Mouse (Mus musculus) kidney, postnatal 36 days (tissue): Measurements from ENCODE around the gene Nmnat3.

Experiments used
- DNase-seq, 2 experiments: peaks; one replicate each; pipeline ENCODE4 v3.0.0; 2021 to 2022; ENCODE audit warnings: mixed read lengths in 2 of 2

Gene Nmnat3

GRCm38 (mm10) chr9:98423691-98424090, 136.5 kb downstream of the Nmnat3 start:
- no peak for DNase-seq

DNA sequence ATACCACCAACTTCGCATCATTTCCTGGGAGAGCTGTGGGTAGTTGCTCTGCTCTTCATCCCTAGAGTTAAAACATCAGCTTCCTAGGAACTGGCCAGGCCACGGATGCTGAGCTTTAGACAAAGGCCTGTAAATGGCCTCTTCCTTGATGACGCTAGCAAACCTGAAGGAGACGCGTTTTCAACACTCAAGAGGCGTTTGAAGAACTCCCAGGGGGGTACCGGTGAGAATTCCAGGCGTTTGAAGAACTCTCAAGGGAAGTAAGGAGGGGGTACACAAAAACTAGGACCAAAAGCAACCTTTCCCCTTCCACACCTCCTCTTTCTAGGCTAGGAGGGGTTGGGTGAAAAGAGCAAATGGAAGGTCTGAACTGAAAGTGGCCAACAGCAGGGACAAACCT, 137.1 kb downstream of the Nmnat3 start:
- peak in 1 of 2 experiments; percentile 14 for DNase-seq

GRCm38 (mm10) chr9:98424725-98425210, 137.5 kb downstream of the Nmnat3 start:
- peak; percentile 56 to 73 for DNase-seq

GRCm38 (mm10) chr9:98425351-98425880, 138.2 kb downstream of the Nmnat3 start:
- DNase-seq: no peak

DNA sequence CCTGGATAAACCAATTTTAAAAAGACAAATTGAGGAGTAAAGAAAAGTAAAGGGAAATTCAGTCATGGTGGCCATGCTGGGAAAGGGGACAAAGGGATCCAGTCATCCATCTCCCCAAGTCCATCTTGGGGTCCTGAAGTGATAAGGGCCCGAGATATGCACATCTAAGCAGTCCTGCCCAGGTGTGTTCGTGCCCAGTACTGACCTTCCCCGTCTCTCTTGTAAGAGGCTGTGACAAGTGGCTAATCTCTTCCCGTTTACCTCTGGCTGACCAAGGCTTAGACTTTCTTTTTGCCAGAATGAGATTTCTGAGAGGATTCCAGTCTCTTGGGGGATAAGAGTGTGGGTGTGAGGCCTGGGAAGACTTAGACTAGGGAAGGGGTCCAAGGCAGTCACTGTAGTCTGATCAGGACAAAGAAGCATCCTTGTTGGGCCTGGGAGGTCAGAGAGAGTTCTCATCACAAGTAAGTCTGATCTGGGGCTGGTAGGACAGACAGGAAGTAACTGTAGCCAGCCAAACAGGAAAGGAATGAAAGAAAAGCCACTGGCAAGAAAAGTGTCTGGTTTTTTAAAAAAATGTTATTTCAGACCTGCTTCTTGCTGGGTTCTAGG, 140.8 kb downstream of the Nmnat3 start:
- DNase-seq: no peak

DNA sequence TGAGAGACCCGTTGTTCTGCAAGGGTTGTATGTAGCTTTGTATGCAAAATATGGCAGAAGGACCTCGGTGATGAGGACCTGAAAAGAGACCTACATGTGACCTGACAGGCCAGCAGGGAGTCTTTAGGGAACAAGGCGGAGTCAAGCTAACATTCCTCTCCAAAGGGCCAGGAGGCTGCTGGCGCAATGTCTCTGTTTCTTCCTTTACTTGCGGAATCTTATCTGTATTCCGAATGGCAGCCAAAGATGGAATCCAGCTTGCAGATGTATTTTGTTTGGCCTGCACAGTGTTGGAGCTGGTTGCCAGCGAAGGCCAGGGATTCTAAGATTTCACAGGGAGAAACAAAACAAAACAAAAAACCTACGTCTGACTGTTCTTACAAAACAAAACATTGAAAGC, 141.5 kb downstream of the Nmnat3 start:
- peak; percentile 42 to 48 for DNase-seq

DNA sequence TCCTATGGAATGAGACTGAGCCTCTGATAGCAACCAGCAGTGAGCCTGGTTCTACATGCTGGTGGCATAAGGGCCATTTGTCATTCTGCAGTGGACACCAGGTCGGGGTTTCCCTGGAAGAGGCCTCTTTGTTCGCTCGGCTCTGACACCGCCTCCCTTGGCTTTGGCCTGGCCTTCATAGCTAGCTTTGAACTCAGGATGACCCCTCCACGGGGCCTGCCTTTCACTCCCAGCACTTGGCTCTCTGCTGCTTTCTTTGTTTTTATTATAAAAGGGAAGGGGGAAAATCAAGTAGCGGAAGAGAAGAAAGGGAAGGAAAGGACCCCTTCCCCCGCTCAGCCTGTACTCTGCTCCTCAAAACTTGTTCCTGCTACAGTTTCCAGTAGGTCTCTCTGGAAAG, 142.6 kb downstream of the Nmnat3 start:
- DNase-seq: peak; percentile 44 to 55

DNA sequence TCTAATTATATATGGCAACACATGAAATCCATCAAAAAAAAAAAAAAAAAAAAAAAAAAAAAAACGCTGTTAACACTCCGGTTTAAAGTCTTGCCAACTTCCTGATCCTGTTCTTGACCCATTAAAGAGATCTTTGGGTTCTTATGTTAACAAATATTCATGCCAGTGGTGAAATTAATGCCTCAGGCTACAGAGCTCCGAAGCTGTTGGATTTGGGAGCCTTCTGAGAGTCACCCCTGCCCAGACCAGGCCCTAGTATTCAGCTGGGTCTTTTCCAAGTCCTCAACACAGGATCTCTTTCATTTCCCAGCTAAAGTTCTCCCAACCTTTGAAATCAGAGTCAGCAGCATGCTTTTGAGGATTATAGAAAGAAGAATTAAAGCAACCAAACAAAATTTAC, 143.3 kb downstream of the Nmnat3 start:
- no peak for DNase-seq

DNA sequence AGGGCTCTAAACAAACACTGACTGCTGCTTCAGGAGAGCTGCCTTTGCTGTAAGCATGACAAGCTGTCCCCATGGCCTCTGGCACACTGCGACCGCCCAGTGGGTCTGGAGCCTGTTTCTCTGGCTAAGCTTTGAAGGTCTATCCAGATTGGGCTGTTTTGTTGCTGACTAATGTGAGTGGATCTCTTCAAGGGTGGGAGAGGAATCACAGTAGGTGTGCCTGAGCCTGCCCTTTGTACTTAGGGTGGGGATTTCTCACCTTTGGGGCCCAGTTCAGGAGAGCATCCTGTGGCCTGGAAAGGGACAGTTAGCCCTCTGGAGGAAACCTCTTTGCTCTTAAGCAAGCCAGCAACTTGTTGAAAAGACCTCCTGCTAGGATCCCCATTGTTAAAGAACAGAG, 145.8 kb downstream of the Nmnat3 start:
- DNase-seq: peak in 1 of 2 experiments; percentile 25

GRCm38 (mm10) chr9:98433956-98434588, 146.8 kb downstream of the Nmnat3 start:
- DNase-seq: no peak

DNA sequence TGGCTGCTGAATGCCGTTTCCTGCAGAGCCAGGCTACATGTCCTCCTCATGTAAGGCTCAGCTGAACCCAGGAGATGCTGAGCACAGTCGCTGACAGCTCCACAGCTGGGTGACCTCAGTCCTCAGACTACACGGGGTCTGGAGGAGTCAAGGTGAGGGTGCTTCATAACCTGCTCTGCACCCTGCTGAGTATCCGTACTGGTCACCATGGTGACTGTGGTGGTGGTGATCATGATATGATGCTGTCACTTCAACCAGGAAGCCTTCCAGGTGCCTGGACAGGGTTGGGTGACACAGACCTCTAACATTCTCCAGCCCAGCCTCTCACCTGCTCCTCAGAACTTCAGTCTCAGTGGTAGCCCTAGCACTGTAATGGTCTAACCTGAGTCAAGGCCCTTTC, 150.6 kb downstream of the Nmnat3 start:
- DNase-seq: no peak

DNA sequence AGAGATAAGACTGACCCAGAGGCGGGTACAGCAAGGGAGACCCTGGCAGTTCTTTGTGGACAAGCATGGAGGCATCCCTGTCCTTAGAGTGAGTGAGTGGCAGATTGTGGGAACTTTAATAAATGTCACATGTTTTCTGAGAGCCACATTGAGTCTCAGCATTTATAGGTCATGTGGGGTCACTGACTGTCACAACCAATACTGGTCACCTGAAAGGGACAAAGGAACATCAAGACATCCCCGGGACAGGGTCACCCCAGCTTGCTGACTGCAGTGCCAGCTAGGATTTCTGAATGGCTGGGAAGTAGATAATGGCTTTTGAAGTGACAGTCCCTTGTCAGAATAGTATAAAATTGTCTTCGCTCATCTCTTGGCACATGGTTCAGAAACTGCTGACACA, 151.9 kb downstream of the Nmnat3 start:
- no peak for DNase-seq

GRCm38 (mm10) chr9:98442638-98443037, 155.4 kb downstream of the Nmnat3 start:
- DNase-seq: peak; percentile 38 to 73

DNA sequence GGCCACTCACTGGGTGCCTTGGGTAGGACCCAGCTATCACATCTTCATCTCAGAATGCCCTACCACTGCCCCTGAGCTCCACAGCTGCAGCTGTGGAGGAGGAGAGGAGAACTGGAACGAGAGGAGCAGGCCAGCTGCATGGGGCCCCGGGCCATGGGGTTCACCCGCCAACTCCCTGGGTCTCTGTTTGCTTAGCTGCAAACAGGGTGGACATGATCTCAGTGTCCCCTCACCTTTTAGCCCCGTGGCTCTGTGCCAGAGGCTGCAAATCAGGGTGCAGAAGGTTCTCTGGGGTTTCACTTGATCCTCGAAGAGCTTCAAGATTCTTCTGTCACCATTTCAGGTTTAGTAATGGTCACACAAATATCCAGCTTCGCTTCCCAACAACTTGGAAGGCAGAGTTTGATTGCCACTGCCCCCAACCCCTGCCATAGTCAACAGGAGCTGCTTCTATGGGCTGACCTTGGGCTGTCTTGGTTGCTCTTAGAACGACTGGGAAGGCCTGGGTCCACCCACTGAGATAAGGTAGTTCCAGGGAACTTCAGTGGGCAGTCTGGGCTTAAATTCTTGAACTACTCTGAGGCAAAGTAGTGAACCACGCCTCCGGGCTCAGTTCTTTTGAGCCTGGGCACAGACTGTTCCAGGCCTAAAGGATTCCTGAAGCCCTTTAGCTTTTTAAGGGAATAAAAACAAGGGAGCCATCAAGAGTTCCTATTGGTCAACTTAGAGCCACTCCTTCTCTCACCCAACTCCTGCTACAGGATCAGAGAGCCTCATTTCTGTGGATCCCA, 158.3 kb downstream of the Nmnat3 start:
- no peak for DNase-seq

- DNase-seq: no peak
Measured at GRCm38 (mm10) chr9:98450976-98451375, 163.7 kb downstream of the Nmnat3 start.

GRCm38 (mm10) chr9:98466709-98467108, 179.5 kb downstream of the Nmnat3 start:
- no peak for DNase-seq
